Mouse (Mus musculus) CH12.LX (cell line): Measurements from ENCODE around the gene Clcc1. TPM values are rescaled to one million over a fixed set of nuclear protein-coding genes. Genes with fewer than 3 reads are reported as not detected.

Source experiments
- DNase-seq: peaks from one replicate; pipeline ENCODE4 v3.0.0-alpha.2; 2013; ENCODE audit errors: extremely low read depth
- H3K27ac ChIP-seq: 2 replicates; pipeline ENCODE4 v1.5.1; 2012; ENCODE audit warnings: low read depth, mild to moderate bottlenecking, control low read depth, moderate library complexity; ENCODE audit not compliant: insufficient read depth
- H3K27me3 ChIP-seq: replicated peaks from 2 replicates; pipeline ENCODE3; 2012; ENCODE audit warnings: inconsistent platforms
- H3K36me3 ChIP-seq, 2 experiments: replicated peaks in 1 of 2; 2 replicates each; pipeline versions ENCODE3 to v1.6.1; 2012; ENCODE audit warnings: inconsistent platforms in 1 of 2, low read length in 1 of 2, mild to moderate bottlenecking in 1 of 2, mixed read lengths in 1 of 2, moderate library complexity in 1 of 2; ENCODE audit not compliant: control insufficient read depth in 1 of 2, insufficient read depth in 1 of 2
- H3K4me1 ChIP-seq, 2 experiments: 2 replicates each; pipeline ENCODE4 v1.6.1; 2012; ENCODE audit warnings: inconsistent platforms in 1 of 2, moderate library complexity in 1 of 2; ENCODE audit not compliant: insufficient read depth in 2 of 2, control insufficient read depth in 1 of 2
- H3K4me2 ChIP-seq: 2 replicates; pipeline ENCODE4 v1.6.1; 2012; ENCODE audit warnings: low read depth, mild to moderate bottlenecking, control low read depth; ENCODE audit not compliant: poor library complexity, insufficient read depth, severe bottlenecking
- H3K4me3 ChIP-seq, 3 experiments: fragments of 150-350 bp in 1 of 3; sonication (generic) in 1 of 3; replicated peaks in 1 of 3; 2 replicates each; pipeline versions ENCODE3 to v1.5.1; 2011 to 2012; ENCODE audit warnings: low read depth in 2 of 3, low read length in 2 of 3, mild to moderate bottlenecking in 2 of 3, moderate library complexity in 2 of 3, control low read depth in 1 of 3, improper control_type of control experiment in 1 of 3, inconsistent platforms in 1 of 3, mixed read lengths in 1 of 3; ENCODE audit not compliant: poor library complexity in 1 of 3
- H3K79me2 ChIP-seq: replicated peaks from 2 replicates; pipeline ENCODE4 v1.6.1; 2012; ENCODE audit warnings: mild to moderate bottlenecking, moderate library complexity; ENCODE audit not compliant: control insufficient read depth, poor library complexity, insufficient read depth, severe bottlenecking; ENCODE audit errors: extremely low read depth
- H3K9ac ChIP-seq: 2 replicates; pipeline ENCODE4 v1.6.1; 2012; ENCODE audit warnings: low read depth, mild to moderate bottlenecking, control low read depth, moderate library complexity; ENCODE audit not compliant: insufficient read depth
- H3K9me3 ChIP-seq: replicated peaks from 2 replicates; pipeline ENCODE3; 2012; ENCODE audit warnings: low read length, inconsistent platforms, mixed read lengths
- CTCF ChIP-seq, 2 experiments: IDR thresholded peaks in 1 of 2; conservative IDR thresholded peaks in 1 of 2; 2 replicates each; pipeline ENCODE4 v1.5.1; 2011 to 2012; ENCODE audit warnings: low read depth in 2 of 2, low read length in 2 of 2, improper control_type of control experiment in 1 of 2, inconsistent platforms in 1 of 2, mild to moderate bottlenecking in 1 of 2, moderate library complexity in 1 of 2
- ELF1 ChIP-seq: IDR thresholded peaks from 2 replicates; pipeline ENCODE4 v1.6.1; 2014; ENCODE audit warnings: low read depth, mild to moderate bottlenecking, inconsistent platforms, low read length, improper control_type of control experiment
- EP300 ChIP-seq: IDR thresholded peaks from 2 replicates; pipeline ENCODE4 v1.6.1; 2011; ENCODE audit warnings: low read length, improper control_type of control experiment
- GABPA ChIP-seq: IDR thresholded peaks from 2 replicates; pipeline ENCODE4 v1.6.1; 2012; ENCODE audit warnings: low read depth, low read length, improper control_type of control experiment, inconsistent platforms; ENCODE audit not compliant: insufficient replicate concordance
- JUN ChIP-seq: IDR thresholded peaks from 2 replicates; pipeline ENCODE4 v1.6.1; 2011; ENCODE audit warnings: low read depth, mild to moderate bottlenecking, low read length, improper control_type of control experiment, moderate library complexity; ENCODE audit not compliant: insufficient read depth
- KAT2A ChIP-seq: IDR thresholded peaks from 2 replicates; pipeline ENCODE4 v1.6.1; 2012; ENCODE audit warnings: low read length, improper control_type of control experiment, inconsistent platforms; ENCODE audit not compliant: insufficient replicate concordance
- MAX ChIP-seq: IDR thresholded peaks from 2 replicates; pipeline ENCODE4 v1.6.1; 2011; ENCODE audit warnings: low read length, improper control_type of control experiment
- MXI1 ChIP-seq: IDR thresholded peaks from 2 replicates; pipeline ENCODE4 v1.6.1; 2011; ENCODE audit warnings: mild to moderate bottlenecking, low read depth, low read length, improper control_type of control experiment
- MYC ChIP-seq: IDR thresholded peaks from 2 replicates; pipeline ENCODE4 v1.6.1; 2011; ENCODE audit warnings: low read depth, mild to moderate bottlenecking, improper control_type of control experiment, low read length
- NELFE ChIP-seq: IDR thresholded peaks from 2 replicates; pipeline ENCODE4 v1.6.1; 2011; ENCODE audit warnings: low read depth, low read length, improper control_type of control experiment
- POLR2A ChIP-seq: IDR thresholded peaks from 2 replicates; pipeline ENCODE4 v1.6.1; 2011; ENCODE audit warnings: low read depth, mild to moderate bottlenecking, improper control_type of control experiment, low read length
- POLR2AphosphoS2 ChIP-seq: IDR thresholded peaks from 2 replicates; pipeline ENCODE4 v1.6.1; 2011; ENCODE audit warnings: low read depth, low read length, improper control_type of control experiment
- RAD21 ChIP-seq: IDR thresholded peaks from 2 replicates; pipeline ENCODE4 v1.6.1; 2011; ENCODE audit warnings: low read depth, mild to moderate bottlenecking, low read length, improper control_type of control experiment, moderate library complexity
- SIN3A ChIP-seq: IDR thresholded peaks from 2 replicates; pipeline ENCODE4 v1.6.1; 2012; ENCODE audit warnings: low read length, improper control_type of control experiment, inconsistent platforms
- SMC3 ChIP-seq: IDR thresholded peaks from 2 replicates; pipeline ENCODE4 v1.6.1; 2011; ENCODE audit warnings: low read depth, low read length, improper control_type of control experiment
- TCF12 ChIP-seq: IDR thresholded peaks from 2 replicates; pipeline ENCODE4 v1.6.1; 2014; ENCODE audit warnings: low read depth, mild to moderate bottlenecking, inconsistent platforms, low read length, improper control_type of control experiment
- USF1 ChIP-seq: IDR thresholded peaks from 2 replicates; pipeline ENCODE4 v1.6.1; 2014; ENCODE audit warnings: low read depth, mild to moderate bottlenecking, inconsistent platforms, low read length, improper control_type of control experiment
- USF2 ChIP-seq: conservative IDR thresholded peaks from 2 replicates; pipeline ENCODE4 v1.6.1; 2011; ENCODE audit warnings: low read depth, low read length, improper control_type of control experiment
- ZKSCAN1 ChIP-seq: IDR thresholded peaks from 2 replicates; pipeline ENCODE4 v1.6.1; 2012; ENCODE audit warnings: low read depth, inconsistent platforms, low read length, improper control_type of control experiment, borderline replicate concordance
- dilution Hi-C: fragments of 300-500 bp; cut with MboI; formaldehyde crosslinking; loops from 2 replicates; pipeline ENCODE4 v1.14.3; 2020; ENCODE audit warnings: low sequenced_read_pairs; ENCODE audit not compliant: extremely low pct_unique_long_range_greater_than_20kb, extremely low pct_ligation_motif_present
- in situ Hi-C: fragments of 300-500 bp; cut with MboI; formaldehyde crosslinking; loops from 3 replicates; pipeline ENCODE4 v1.14.3; 2019; ENCODE audit warnings: low sequenced_read_pairs, low pct_ligation_motif_present, low pct_unique_long_range_greater_than_20kb, mixed read lengths
- polyA plus RNA-seq: library from polyadenylated mRNA; unstranded; fragments of >175 nt; gene quantifications from 2 replicates; pipeline ENCODE4 v1.2.1, GENCODE M21; 2012; ENCODE audit warnings: low read depth; ENCODE audit not compliant: insufficient read length
- total RNA-seq, 2 experiments: library from RNA; depleted of rRNA; stranded (reverse); fragments of 300-350 nt in 1 of 2; fragments of >200 nt in 1 of 2; gene quantifications; 2 replicates each; pipeline ENCODE4 v1.2.3; 2012 to 2014

Clcc1 gene
- total and polyA plus RNA-seq, 3 experiments = 31.6 to 51.4 (median 36.3) TPM

- peak; percentile 68 for TF ChIP-seq RAD21
- no peak; the same call in 1 of the 2 replicates for TF ChIP-seq ELF1
- no peak for TF ChIP-seq POLR2A
- no peak for TF ChIP-seq GABPA
- no peak for TF ChIP-seq POLR2AphosphoS2
- no peak for TF ChIP-seq EP300
- no peak for TF ChIP-seq ZKSCAN1
- TF ChIP-seq KAT2A = no peak
- TF ChIP-seq CTCF (conservative IDR thresholded peaks at IDR 0.05 in 1 of 2, IDR thresholded peaks at IDR 0.05 in 1 of 2; ENCODE audit: low read depth in 2 of 2, low read length in 2 of 2) = peak in 1 of 2 experiments; percentile 77; a peak in 2 of 4 replicates
- no peak for TF ChIP-seq MAX
- TF ChIP-seq TCF12 = no peak
- 0 out of 2 replicates have a peak, but pooled peaks have one; percentile 44 for TF ChIP-seq SIN3A
- peak; percentile 34; the same call in 1 of the 2 replicates for TF ChIP-seq MXI1
- no peak for TF ChIP-seq JUN
- no peak for TF ChIP-seq USF2
- no peak for TF ChIP-seq USF1
- no peak for TF ChIP-seq MYC
- TF ChIP-seq SMC3 = peak; percentile 66
- Histone ChIP-seq H3K36me3 (peaks cover 2 to 3% of the 10 kb centered on the region in 2 experiments), H3K4me2 (peak overlapping the region; percentile 86), H3K27ac (no peak overlapping the region), H3K4me1 (peaks cover 3 to 16% of the 10 kb centered on the region in 2 experiments; a peak in 2 of 4 replicates), H3K79me2 (peaks cover 15% of the 10 kb centered on the region), H3K9me3 (peaks cover 4% of the 10 kb centered on the region), H3K27me3 (no peaks in the 10 kb centered on the region), H3K4me3 (peak overlapping the region in 2 of 3 experiments; percentile 29 to 42), H3K9ac (peak overlapping the region; percentile 71; the same call in 1 of the 2 replicates)
- peak; percentile 52 for DNase-seq
- in situ Hi-C loops (loop anchor here (25.0 kb wide), 1 partner anchor 409 kb away; no protein-coding TSS in a partner anchor), dilution Hi-C loops (no loop called here)
These were observed 659 bp upstream of the Clcc1 start for GRCm38 (mm10) chr3:108652866-108653642.

GRCm38 (mm10) chr3:108654566-108654965 is 853 bp downstream of the Clcc1 start:
- Histone ChIP-seq H3K36me3 (peaks cover 3 to 14% of the 10 kb centered on the region in 2 experiments), H3K27me3 (no peaks in the 10 kb centered on the region), H3K27ac (no peak overlapping the region), H3K4me3 (peak overlapping the region; percentile 55 to 89 (median 80)), H3K9ac (peak overlapping the region; percentile 75), H3K9me3 (peaks cover 4% of the 10 kb centered on the region), H3K79me2 (peaks cover 15% of the 10 kb centered on the region), H3K4me2 (peak overlapping the region; percentile 97), H3K4me1 (peaks cover 3 to 16% of the 10 kb centered on the region in 2 experiments; a peak in 2 of 4 replicates)
- dilution Hi-C loops = no loop called here
- DNase-seq = peak; percentile 17
- TF ChIP-seq MYC = no peak
- no peak for TF ChIP-seq MAX
- TF ChIP-seq NELFE = no peak
- TF ChIP-seq SIN3A = 0 out of 2 replicates have a peak, but pooled peaks have one; percentile 27
- in situ Hi-C loops = loop anchor here (25.0 kb wide), 1 partner anchor 408 kb away; no protein-coding TSS in a partner anchor
